Mouse (Mus musculus) heart, embryonic 14.5 days (tissue): ENCODE measurements around the gene Gm21778. TPM values are rescaled to one million over a fixed set of nuclear protein-coding genes. Genes with fewer than 3 reads are reported as not detected.
"Not testable (repeated sequence)": the region's sequence is repeated elsewhere in the genome, so short reads cannot be mapped to it uniquely, and the experiment has no call there.

Source experiments
- ATAC-seq: fragments of 200-750 bp; cut with Nextera tagmentation; 2 replicates; pipeline ENCODE4 v1.8.0; 2017; ENCODE audit warnings: low read depth, moderate TSS enrichment; ENCODE audit not compliant: insufficient number of reproducible peaks, insufficient read depth, low FRiP score
- H3K27ac ChIP-seq, 2 experiments: fragments of 200-500 bp in 1 of 2; fragments of 300-500 bp in 1 of 2; sonication (generic) in 1 of 2; replicated peaks in 1 of 2; 2 replicates each; pipeline ENCODE4 v1.5.1; 2012 to 2014; ENCODE audit warnings: low read depth in 2 of 2, low read length in 2 of 2, control low read depth in 1 of 2, mild to moderate bottlenecking in 1 of 2, mixed read lengths in 1 of 2; ENCODE audit not compliant: control insufficient read depth in 1 of 2, insufficient read depth in 1 of 2
- H3K27me3 ChIP-seq: fragments of 300-500 bp; sonication (generic); 2 replicates; pipeline ENCODE4 v1.6.1; 2014; ENCODE audit warnings: mild to moderate bottlenecking, low read length, control low read depth; ENCODE audit not compliant: control insufficient read depth, insufficient read depth
- H3K36me3 ChIP-seq: fragments of 300-500 bp; sonication (generic); 2 replicates; pipeline ENCODE4 v1.6.1; 2014; ENCODE audit warnings: mild to moderate bottlenecking, control low read depth, low read length, mixed read lengths; ENCODE audit not compliant: control insufficient read depth, insufficient read depth
- H3K4me1 ChIP-seq, 2 experiments: fragments of 200-500 bp in 1 of 2; fragments of 300-500 bp in 1 of 2; sonication (generic) in 1 of 2; 2 replicates each; pipeline ENCODE4 v1.6.1; 2012 to 2014; ENCODE audit warnings: low read length in 2 of 2, control low read depth in 1 of 2, mixed read lengths in 1 of 2; ENCODE audit not compliant: control insufficient read depth in 2 of 2, insufficient read depth in 2 of 2
- H3K4me2 ChIP-seq: fragments of 300-500 bp; sonication (generic); 2 replicates; pipeline ENCODE4 v1.6.1; 2014; ENCODE audit warnings: mild to moderate bottlenecking, low read length
- H3K4me3 ChIP-seq, 2 experiments: fragments of 200-500 bp in 1 of 2; fragments of 300-500 bp in 1 of 2; sonication (generic) in 1 of 2; 2 replicates each; pipeline ENCODE4 v1.5.1; 2012 to 2014; ENCODE audit warnings: low read length in 2 of 2, mild to moderate bottlenecking in 2 of 2, control low read depth in 1 of 2, low read depth in 1 of 2, moderate library complexity in 1 of 2; ENCODE audit not compliant: control insufficient read depth in 1 of 2, insufficient read depth in 1 of 2
- H3K9ac ChIP-seq: fragments of 300-500 bp; sonication (generic); 2 replicates; pipeline ENCODE4 v1.6.1; 2014; ENCODE audit warnings: mild to moderate bottlenecking, low read length
- H3K9me3 ChIP-seq: fragments of 300-500 bp; sonication (generic); 2 replicates; pipeline ENCODE4 v1.6.1; 2016; ENCODE audit warnings: low read length, control low read depth; ENCODE audit not compliant: control insufficient read depth
- polyA plus RNA-seq: library from polyadenylated mRNA; unstranded; fragments of >200 nt; fragmentation: Nextera tagmentation; extraction: Ambion mirVana; gene quantifications from 2 replicates; pipeline ENCODE4 v1.2.1, GENCODE M21; 2014

Gene Gm21778
- polyA plus RNA-seq, result not detected in 2 replicates

DNA sequence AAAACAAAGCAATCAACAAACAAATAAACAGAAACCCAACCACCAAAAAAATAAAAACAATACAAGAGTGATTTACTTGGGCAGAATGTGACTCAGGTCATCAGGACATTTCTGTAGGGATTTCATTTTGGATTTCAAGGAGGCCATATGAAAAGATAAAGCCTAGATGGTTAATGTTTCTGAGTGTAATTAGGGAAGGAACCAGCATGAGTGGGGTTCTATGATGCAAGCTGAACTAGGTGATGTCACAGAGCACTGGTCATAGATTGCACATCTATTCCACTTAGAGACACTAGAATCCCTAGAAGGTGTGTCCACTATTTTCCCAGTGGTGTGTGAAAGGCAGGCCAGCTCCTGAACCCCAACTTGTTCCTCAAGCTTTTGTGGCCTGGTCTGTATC is at the start of gene Gm21778:
Gene Gm21778, plus strand, starts transcription at position 301 of the 400 bp plus-strand sequence.
- H3K36me3 ChIP-seq, H3K27ac ChIP-seq, H3K4me2 ChIP-seq, H3K4me3 ChIP-seq, H3K9ac ChIP-seq, ATAC-seq, H3K27me3 ChIP-seq, H3K4me1 ChIP-seq, H3K9me3 ChIP-seq: not testable (repeated sequence)

Other genes with a start within 250 kb of the Gm21778 start
- not detected in 2 replicates for gene Gm20914, start 216.5 kb upstream of the Gm21778 start, polyA plus RNA-seq
- gene Gm28171, start 149.1 kb upstream of the Gm21778 start, polyA plus RNA-seq, result not detected in 2 replicates